Mouse (Mus musculus) bone marrow, adult 2 months (tissue): ENCODE measurements around the gene Togaram2. TPM values are rescaled to one million over a fixed set of nuclear protein-coding genes. Genes with fewer than 3 reads are reported as not detected.

ENCODE experiments used
- H3K27ac ChIP-seq: fragments of 200-500 bp; 2 replicates; pipeline ENCODE4 v1.5.1; 2012; ENCODE audit warnings: low read depth, mild to moderate bottlenecking, control low read depth, inconsistent platforms, low read length; ENCODE audit not compliant: control insufficient read depth, poor library complexity, insufficient read depth
- H3K4me1 ChIP-seq: fragments of 200-500 bp; 2 replicates; pipeline ENCODE4 v1.6.1; 2011; ENCODE audit warnings: low read length; ENCODE audit not compliant: control insufficient read depth, insufficient read depth
- H3K4me3 ChIP-seq: fragments of 200-500 bp; replicated peaks from 2 replicates; pipeline ENCODE3; 2011; ENCODE audit warnings: mild to moderate bottlenecking, low read depth, low read length, control low read depth; ENCODE audit not compliant: control insufficient read depth
- CTCF ChIP-seq: fragments of 200-500 bp; IDR thresholded peaks from 2 replicates; pipeline ENCODE4 v1.5.1; 2011; ENCODE audit warnings: low read length, control low read depth; ENCODE audit not compliant: control insufficient read depth, insufficient read depth
- POLR2A ChIP-seq: fragments of 200-500 bp; IDR thresholded peaks from 2 replicates; pipeline ENCODE4 v1.6.1; 2011; ENCODE audit warnings: low read depth, mild to moderate bottlenecking, control low read depth, low read length, borderline replicate concordance; ENCODE audit not compliant: control insufficient read depth
- WGBS: fragments of 180-500 bp; shearing (Covaris S2); methylation state at CpG from one replicate; pipeline ENCODE4 v1.1.7; 2018; 5-methylcytosine and 5-hydroxymethylcytosine counted together
- polyA plus RNA-seq: library from polyadenylated mRNA; stranded (reverse); fragments of >200 nt; gene quantifications from 2 replicates; pipeline ENCODE4 v1.2.4, GENCODE M21; 2011; ENCODE audit warnings: low replicate concordance; ENCODE audit not compliant: missing spikeins, insufficient read depth, insufficient read length

The Togaram2 gene
- polyA plus RNA-seq, 1 experiment = not detected

DNA sequence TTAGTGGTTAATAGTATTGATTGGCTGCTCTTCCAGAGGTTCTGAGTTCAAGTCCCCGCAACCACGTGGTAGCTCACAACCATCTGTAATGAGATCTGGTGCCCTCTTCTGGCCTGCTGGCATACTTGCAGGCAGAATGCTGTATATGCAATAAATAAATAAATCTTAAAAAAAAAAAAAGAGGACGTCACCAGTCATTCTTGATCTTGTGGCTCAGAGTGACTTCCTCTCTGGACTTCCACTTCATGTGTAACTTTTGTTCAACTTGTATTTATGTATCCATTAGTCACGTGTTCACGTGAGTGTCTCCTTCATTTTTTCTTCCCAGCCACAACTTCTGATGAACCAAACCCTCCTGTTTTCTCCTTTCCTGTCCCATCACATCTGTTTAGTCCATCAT lies 3.5 kb upstream of the Togaram2 start:
- 24% methylated on average over 5 of the region's 5 CpGs for WGBS
- Histone ChIP-seq H3K27ac (no peak overlapping the region), H3K4me3 (no peak overlapping the region), H3K4me1 (no peaks in the 10 kb centered on the region)
- TF ChIP-seq CTCF = 0 out of 2 replicates have a peak, but pooled peaks have one; percentile 21
- no peak for TF ChIP-seq POLR2A

DNA sequence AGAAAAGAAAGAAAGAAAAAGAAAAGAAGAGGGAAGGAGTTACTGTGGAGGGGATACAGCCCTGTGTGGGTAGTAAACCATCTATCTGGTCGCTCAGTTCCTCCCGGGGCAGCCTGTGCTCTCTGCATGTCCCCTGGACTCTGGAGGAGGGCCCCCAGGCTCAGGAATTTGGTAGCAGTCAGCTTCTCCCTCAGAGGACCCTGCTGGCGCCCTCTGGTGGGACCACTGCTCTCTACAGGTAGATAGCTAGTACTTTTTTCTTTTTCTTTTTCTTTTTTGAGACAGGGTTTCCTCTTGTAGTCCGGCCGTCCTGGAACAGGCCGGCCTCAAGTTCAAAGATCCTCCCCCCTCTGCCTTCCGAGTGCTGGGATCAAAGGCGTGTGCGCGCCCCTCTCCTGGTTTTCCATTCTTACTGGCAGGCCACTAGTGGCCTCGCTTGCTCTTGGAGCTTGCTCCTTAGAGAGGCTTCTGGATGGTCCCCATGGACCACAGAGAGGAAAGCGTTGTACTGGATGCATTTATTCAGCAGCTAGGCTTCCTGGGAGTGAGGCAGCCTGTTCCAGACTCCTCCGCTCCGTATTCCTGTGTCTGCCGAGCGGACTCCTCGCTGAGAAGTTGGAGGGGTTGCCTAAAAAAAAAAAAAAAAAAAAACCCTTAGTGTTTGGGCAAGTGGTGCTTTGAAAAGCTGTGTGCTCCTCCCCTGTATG lies 1.1 kb upstream of the Togaram2 start:
- 68% methylated on average over 17 of the region's 17 CpGs for WGBS
- Histone ChIP-seq H3K4me3 (no peak overlapping the region), H3K4me1 (no peaks in the 10 kb centered on the region), H3K27ac (no peak overlapping the region)
- TF ChIP-seq CTCF (peak; percentile 48), POLR2A (no peak)

DNA sequence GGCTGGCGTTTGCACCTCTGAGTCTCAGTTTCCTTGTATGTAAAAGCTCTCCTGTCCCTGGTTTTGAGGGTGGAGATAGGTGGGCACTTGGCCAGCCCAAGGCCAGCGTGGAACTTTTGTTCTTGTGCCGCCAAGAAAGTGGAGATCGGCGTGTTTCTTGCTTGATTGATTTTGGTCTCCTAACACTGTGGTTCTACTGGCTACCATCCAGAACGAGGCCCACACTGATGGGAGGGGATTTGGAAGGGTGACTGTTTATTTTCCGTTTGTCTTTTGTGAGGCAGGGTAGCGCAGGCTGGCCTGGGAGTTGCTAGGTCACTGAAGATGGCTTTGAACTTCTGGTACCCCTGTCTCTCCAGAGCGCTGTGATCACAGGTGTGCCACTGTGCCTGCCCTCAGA lies 875 bp downstream of the Togaram2 start:
- WGBS = 66% methylated on average over 9 of the region's 9 CpGs
- Histone ChIP-seq H3K4me3 (no peak overlapping the region), H3K4me1 (no peaks in the 10 kb centered on the region), H3K27ac (no peak overlapping the region)
- TF ChIP-seq POLR2A (no peak), CTCF (no peak)

DNA sequence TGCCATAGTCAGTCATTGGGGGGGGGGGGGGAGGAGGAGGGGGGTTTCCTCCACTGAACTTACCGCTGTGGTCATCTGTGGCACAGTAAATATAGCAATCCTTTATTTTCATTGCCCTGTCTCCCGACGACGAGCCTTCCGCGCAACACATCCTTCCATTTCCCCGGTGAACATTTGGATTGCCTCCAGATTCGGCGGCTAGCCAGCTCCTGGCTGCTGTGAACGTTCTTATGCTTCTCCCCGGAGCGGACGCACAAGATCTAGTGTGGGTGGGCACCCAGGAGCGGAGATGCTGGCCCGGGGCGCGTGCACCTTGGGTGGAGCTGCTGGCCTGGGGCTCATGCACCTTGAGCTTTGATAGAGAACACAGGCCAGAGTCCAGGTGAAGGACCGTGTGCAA lies 1.8 kb downstream of the Togaram2 start:
- WGBS = 90% methylated on average over 18 of the region's 18 CpGs
- TF ChIP-seq CTCF (no peak), POLR2A (no peak)
- Histone ChIP-seq H3K27ac (no peak overlapping the region), H3K4me1 (no peaks in the 10 kb centered on the region; the same call in 1 of the 2 replicates), H3K4me3 (no peak overlapping the region)

DNA sequence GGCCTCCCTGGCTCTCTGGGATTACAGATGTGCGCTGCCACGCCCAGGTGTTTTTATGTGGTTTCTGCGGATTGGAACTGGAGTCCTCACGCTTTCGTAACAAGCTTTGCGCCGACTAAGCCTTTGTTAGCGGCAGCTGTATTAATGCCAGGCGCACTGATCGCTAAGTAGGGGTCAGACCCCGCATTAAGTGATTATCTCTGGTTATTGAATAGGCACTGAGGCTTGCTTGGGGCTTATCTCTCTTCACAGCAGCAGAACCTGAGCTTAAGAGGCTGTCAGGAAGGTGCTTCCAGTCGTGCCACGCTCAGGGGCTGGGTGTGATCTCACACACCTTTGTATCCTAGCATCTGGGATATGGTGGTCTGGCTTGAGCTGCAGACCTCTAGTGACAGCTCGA lies 8.6 kb downstream of the Togaram2 start:
- Histone ChIP-seq H3K4me1 (no peaks in the 10 kb centered on the region; the same call in 1 of the 2 replicates), H3K4me3 (no peak overlapping the region), H3K27ac (no peak overlapping the region)
- WGBS = 80% methylated on average over 14 of the region's 14 CpGs
- TF ChIP-seq CTCF (no peak), POLR2A (no peak)

DNA sequence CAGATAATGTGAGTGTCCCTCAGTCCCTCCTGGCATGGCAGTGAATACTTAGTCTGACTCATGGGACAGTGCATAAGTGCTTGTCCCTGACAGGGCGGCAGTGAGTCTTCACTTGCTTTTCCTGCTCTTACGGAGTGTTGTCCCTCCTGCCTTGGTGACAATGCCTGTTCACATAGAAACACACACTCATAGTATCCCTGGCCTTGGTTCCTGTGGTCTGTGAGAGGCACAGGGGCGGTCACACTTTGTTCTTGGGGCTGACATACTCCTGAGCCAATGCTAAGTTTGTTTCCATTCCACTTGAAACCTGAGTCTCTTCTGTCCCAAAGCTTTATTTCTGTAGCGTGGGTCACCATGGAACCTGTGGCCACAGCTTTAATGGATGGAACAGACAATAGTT lies 9.3 kb downstream of the Togaram2 start:
- Histone ChIP-seq H3K27ac (no peak overlapping the region), H3K4me1 (no peaks in the 10 kb centered on the region; the same call in 1 of the 2 replicates), H3K4me3 (no peak overlapping the region)
- WGBS = 82% methylated on average over 4 of the region's 4 CpGs
- no peak for TF ChIP-seq POLR2A
- no peak for TF ChIP-seq CTCF

DNA sequence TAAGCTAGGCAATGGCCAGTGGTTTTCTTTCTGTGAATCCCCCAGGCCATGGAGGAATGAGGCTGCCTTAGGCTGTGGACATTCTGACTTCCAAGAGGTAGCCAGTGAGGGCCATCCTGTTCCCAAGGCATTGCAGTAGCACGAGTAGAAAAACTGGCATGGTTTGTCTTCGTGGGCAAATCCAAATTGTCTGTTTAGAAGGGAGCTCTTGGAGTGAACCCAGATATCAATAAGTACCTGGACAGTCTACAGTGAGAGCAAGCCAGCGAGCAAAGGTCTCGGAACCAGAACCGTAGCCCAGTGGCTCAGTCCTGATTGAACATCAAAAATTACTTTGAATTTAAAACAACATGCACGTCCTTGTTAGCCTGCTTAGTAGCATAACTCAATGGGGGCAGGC lies 10.2 kb downstream of the Togaram2 start:
- WGBS = 82% methylated on average over 6 of the region's 6 CpGs
- no peak overlapping the region for H3K27ac ChIP-seq
- H3K4me1 ChIP-seq = no peaks in the 10 kb centered on the region; the same call in 1 of the 2 replicates
- no peak for TF ChIP-seq CTCF
- no peak for TF ChIP-seq POLR2A
- H3K4me3 ChIP-seq = no peak overlapping the region

DNA sequence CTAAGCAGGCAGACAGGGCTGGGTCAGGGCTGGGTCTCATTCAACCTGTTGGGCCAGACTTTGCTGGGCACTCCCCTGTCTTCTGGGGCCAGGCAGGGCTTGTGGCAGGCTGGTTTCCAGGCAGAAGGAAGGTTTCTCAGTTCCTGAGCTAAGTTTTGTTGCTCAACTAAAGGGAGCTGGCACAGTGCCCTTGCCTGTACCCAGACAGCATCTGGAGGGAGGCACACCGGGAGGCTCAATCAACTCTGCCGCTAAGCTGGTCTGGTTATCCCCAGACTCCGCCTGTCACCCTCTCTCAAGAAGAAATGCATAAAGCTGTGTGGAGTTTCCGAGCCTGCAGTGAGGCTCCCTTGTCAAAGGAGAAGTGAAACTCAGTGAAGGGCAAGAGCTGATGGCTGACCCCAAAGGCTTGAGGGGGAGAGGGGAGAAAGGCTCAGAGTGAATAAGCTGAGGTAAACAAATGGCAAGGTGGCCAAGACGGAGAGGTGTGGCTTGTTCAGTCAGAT lies 11.1 kb downstream of the Togaram2 start:
- Histone ChIP-seq H3K4me3 (no peak overlapping the region), H3K4me1 (no peaks in the 10 kb centered on the region; the same call in 1 of the 2 replicates), H3K27ac (no peak overlapping the region)
- 11% methylated on average over 5 of the region's 5 CpGs for WGBS
- TF ChIP-seq POLR2A (no peak), CTCF (no peak)

DNA sequence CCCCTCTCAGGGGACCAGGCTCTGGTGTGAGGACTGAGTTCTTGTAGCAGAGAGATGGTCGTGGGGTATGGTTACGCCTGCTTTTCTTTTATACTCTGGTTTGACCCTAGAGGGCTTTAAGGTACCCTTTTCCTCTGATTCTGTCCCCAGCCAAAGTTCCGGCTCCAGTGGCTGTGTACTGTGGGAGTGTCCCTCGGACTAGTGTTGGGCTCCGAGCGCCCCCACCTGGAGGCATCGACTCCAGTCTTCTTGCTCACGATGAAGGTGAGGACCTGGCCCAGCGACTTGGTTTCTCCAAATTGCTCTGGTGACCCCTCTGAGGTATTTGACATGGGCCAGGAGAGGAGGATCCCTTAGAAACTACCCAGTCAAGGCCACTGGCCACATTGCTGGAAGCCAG lies 14.4 kb downstream of the Togaram2 start:
- TF ChIP-seq POLR2A (no peak), CTCF (no peak)
- Histone ChIP-seq H3K4me1 (no peaks in the 10 kb centered on the region), H3K27ac (no peak overlapping the region), H3K4me3 (no peak overlapping the region)
- WGBS = 81% methylated on average over 9 of the region's 9 CpGs
